Mouse (Mus musculus): ENCODE data around the gene Dtd1. TPM values are rescaled to one million over a fixed set of nuclear protein-coding genes. Genes with fewer than 3 reads are reported as not detected.
"Not testable (repeated sequence)": the region's sequence is repeated elsewhere in the genome, so short reads cannot be mapped to it uniquely, and the experiment has no call there.

Gene Dtd1
- 34.1 and 35.8 TPM in 2 replicates for polyA plus RNA-seq (2016; fragmentation: Nextera tagmentation; extraction: Ambion mirVana)

GRCm38 (mm10) chr2:144599831-144600687 is at the start of gene Dtd1:
Gene Dtd1 (plus strand): TSS chr2:144599897.
- H3K27ac ChIP-seq, result peak within 1 kb of the TSS; percentile 68
- ATAC-seq, result peak; percentile 97
- 3% methylated on average over 50 of the region's 50 CpGs for WGBS (ENCODE audit: insufficient replicate concordance)
- H3K27me3 ChIP-seq (replicated peaks), result no peaks in the 10 kb centered on the region
- H3K4me2 ChIP-seq, result peak within 1 kb of the TSS; percentile 81
- peak within 1 kb of the TSS; percentile 73 for H3K4me3 ChIP-seq
- peaks cover 5% of the 10 kb centered on the region; the same call in 1 of the 2 replicates for H3K36me3 ChIP-seq
- no peaks in the 10 kb centered on the region for H3K9me3 ChIP-seq (replicated peaks)
- H3K9ac ChIP-seq, result peak within 1 kb of the TSS; percentile 85
- peaks cover 14% of the 10 kb centered on the region for H3K4me1 ChIP-seq

- WGBS (ENCODE audit: insufficient replicate concordance), result 2% methylated on average over 17 of the region's 17 CpGs
- Histone ChIP-seq H3K36me3 (peaks cover 5% of the 10 kb centered on the region; the same call in 1 of the 2 replicates), H3K27ac (peak within 1 kb of the TSS; percentile 60)
These were observed 49.2 kb upstream of the Dtd1 start, which contains the start of gene Rbbp9 for GRCm38 (mm10) chr2:144550529-144550928. Gene Rbbp9 (minus strand): TSS chr2:144550869.

GRCm38 (mm10) chr2:144553905-144554304 is 45.8 kb upstream of the Dtd1 start:
- H3K9me3 ChIP-seq (replicated peaks), result no peaks in the 10 kb centered on the region
- H3K27ac ChIP-seq, result no peak overlapping the region
- H3K4me3 ChIP-seq, result no peak overlapping the region
- no peak overlapping the region for H3K9ac ChIP-seq
- H3K4me2 ChIP-seq, result no peak overlapping the region
- WGBS (ENCODE audit: insufficient replicate concordance), result 93% methylated on average over 3 of the region's 3 CpGs
- H3K27me3 ChIP-seq (replicated peaks), result no peaks in the 10 kb centered on the region
- peaks cover 30% of the 10 kb centered on the region for H3K4me1 ChIP-seq
- H3K36me3 ChIP-seq, result no peaks in the 10 kb centered on the region; the same call in 1 of the 2 replicates
- ATAC-seq, result no peak

More at GRCm38 (mm10) chr2:144550529-144550928, 49.2 kb upstream of the Dtd1 start, which contains the start of gene Rbbp9:
- peak; percentile 79 for ATAC-seq
- Histone ChIP-seq H3K9me3 (replicated peaks) (no peaks in the 10 kb centered on the region), H3K4me3 (peak within 1 kb of the TSS; percentile 72), H3K27me3 (replicated peaks) (no peaks in the 10 kb centered on the region), H3K4me2 (peak within 1 kb of the TSS; percentile 80), H3K4me1 (peaks cover 13% of the 10 kb centered on the region), H3K9ac (peak within 1 kb of the TSS; percentile 72)

- Histone ChIP-seq H3K4me1 (peaks cover 25% of the 10 kb centered on the region), H3K4me3 (peak overlapping the region; percentile 82), H3K4me2 (peak overlapping the region; percentile 71), H3K27ac (peak overlapping the region; percentile 80), H3K9ac (peak overlapping the region; percentile 84), H3K36me3 (peaks cover 14% of the 10 kb centered on the region), H3K9me3 (replicated peaks) (no peaks in the 10 kb centered on the region), H3K27me3 (replicated peaks) (no peaks in the 10 kb centered on the region)
- WGBS (ENCODE audit: insufficient replicate concordance), result 2% methylated on average over 14 of the region's 14 CpGs
- ATAC-seq, result no peak; the same call in 1 of the 2 replicates
These were observed 44.3 kb upstream of the Dtd1 start for GRCm38 (mm10) chr2:144555286-144555819.

- Histone ChIP-seq H3K4me1 (peaks cover 21% of the 10 kb centered on the region), H3K4me2 (peak within 1 kb of the TSS; percentile 75), H3K4me3 (peak within 1 kb of the TSS; percentile 82), H3K36me3 (peaks cover 18% of the 10 kb centered on the region), H3K27me3 (replicated peaks) (no peaks in the 10 kb centered on the region), H3K9me3 (replicated peaks) (no peaks in the 10 kb centered on the region), H3K9ac (peak within 1 kb of the TSS; percentile 84), H3K27ac (peak within 1 kb of the TSS; percentile 80)
- WGBS (ENCODE audit: insufficient replicate concordance), result under 1% methylated on average over 44 of the region's 44 CpGs
- ATAC-seq, result peak; percentile 98
These were observed 43.7 kb upstream of the Dtd1 start, which contains the start of gene Sec23b for GRCm38 (mm10) chr2:144555820-144556552. Gene Sec23b (plus strand): TSS chr2:144556229.

GRCm38 (mm10) chr2:144588723-144589122 is 11.0 kb upstream of the Dtd1 start:
- ATAC-seq, result no peak
- WGBS (ENCODE audit: insufficient replicate concordance), result 67% methylated on average over 4 of the region's 4 CpGs

GRCm38 (mm10) chr2:144593036-144593435 is 6.7 kb upstream of the Dtd1 start:
- peaks cover 40% of the 10 kb centered on the region for H3K36me3 ChIP-seq
- not testable (repeated sequence) for ATAC-seq; H3K27me3 ChIP-seq (replicated peaks); H3K4me2 ChIP-seq; H3K9ac ChIP-seq; H3K9me3 ChIP-seq (replicated peaks); H3K27ac ChIP-seq; H3K4me3 ChIP-seq
- H3K4me1 ChIP-seq, result peaks cover 13% of the 10 kb centered on the region
- 61% methylated on average over 8 of the region's 8 CpGs for WGBS (ENCODE audit: insufficient replicate concordance)

More at GRCm38 (mm10) chr2:144588723-144589122, 11.0 kb upstream of the Dtd1 start:
- H3K9ac ChIP-seq, result no peak overlapping the region
- H3K9me3 ChIP-seq (replicated peaks), result no peaks in the 10 kb centered on the region
- peaks cover 4% of the 10 kb centered on the region for H3K4me1 ChIP-seq
- peaks cover 75% of the 10 kb centered on the region for H3K36me3 ChIP-seq
- H3K4me2 ChIP-seq, result no peak overlapping the region
- H3K27ac ChIP-seq, result no peak overlapping the region
- no peak overlapping the region for H3K4me3 ChIP-seq
- H3K27me3 ChIP-seq (replicated peaks), result no peaks in the 10 kb centered on the region

- H3K4me2 ChIP-seq, result peak within 1 kb of the TSS; percentile 65
- no peaks in the 10 kb centered on the region for H3K27me3 ChIP-seq (replicated peaks)
- under 1% methylated on average over 31 of the region's 31 CpGs for WGBS (ENCODE audit: insufficient replicate concordance)
- peaks cover 13% of the 10 kb centered on the region for H3K4me1 ChIP-seq
- H3K4me3 ChIP-seq, result peak within 1 kb of the TSS; percentile 71
- H3K27ac ChIP-seq, result no peak within 1 kb of the TSS
- ATAC-seq, result peak; percentile 96
- H3K36me3 ChIP-seq, result peaks cover 29% of the 10 kb centered on the region
- H3K9ac ChIP-seq, result peak within 1 kb of the TSS; percentile 76
- H3K9me3 ChIP-seq (replicated peaks), result no peaks in the 10 kb centered on the region
These were observed 5.6 kb upstream of the Dtd1 start, which contains the start of gene Smim26 for GRCm38 (mm10) chr2:144593951-144594651. Gene Smim26 (plus strand): TSS chr2:144594054.

GRCm38 (mm10) chr2:144598006-144598405 is 1.7 kb upstream of the Dtd1 start:
- Histone ChIP-seq H3K4me3 (no peak overlapping the region), H3K4me2 (no peak overlapping the region), H3K4me1 (peaks cover 26% of the 10 kb centered on the region), H3K27ac (no peak overlapping the region), H3K36me3 (peaks cover 5% of the 10 kb centered on the region; the same call in 1 of the 2 replicates), H3K27me3 (replicated peaks) (no peaks in the 10 kb centered on the region), H3K9me3 (replicated peaks) (no peaks in the 10 kb centered on the region), H3K9ac (no peak overlapping the region)
- no peak for ATAC-seq
- WGBS (ENCODE audit: insufficient replicate concordance), result 62% methylated on average over 2 of the region's 2 CpGs

GRCm38 (mm10) chr2:144601576-144601975 is 1.9 kb downstream of the Dtd1 start:
- Histone ChIP-seq H3K36me3 (peaks cover 5% of the 10 kb centered on the region; the same call in 1 of the 2 replicates), H3K9ac (no peak overlapping the region), H3K4me3 (no peak overlapping the region), H3K4me1 (peaks cover 14% of the 10 kb centered on the region), H3K27ac (no peak overlapping the region), H3K27me3 (replicated peaks) (no peaks in the 10 kb centered on the region), H3K9me3 (replicated peaks) (no peaks in the 10 kb centered on the region), H3K4me2 (no peak overlapping the region)
- ATAC-seq, result no peak
- WGBS (ENCODE audit: insufficient replicate concordance), result 73% methylated on average over 1 of the region's 1 CpGs

- H3K36me3 ChIP-seq, result 0 out of 2 replicates have a peak, but pooled peaks cover 3% of the 10 kb centered on the region
- H3K4me3 ChIP-seq, result no peak overlapping the region
- H3K9ac ChIP-seq, result no peak overlapping the region
- no peak overlapping the region for H3K27ac ChIP-seq
- peaks cover 12% of the 10 kb centered on the region for H3K4me1 ChIP-seq
- ATAC-seq, result no peak
- no peaks in the 10 kb centered on the region for H3K9me3 ChIP-seq (replicated peaks)
- H3K27me3 ChIP-seq (replicated peaks), result no peaks in the 10 kb centered on the region
- no peak overlapping the region for H3K4me2 ChIP-seq
- WGBS (ENCODE audit: insufficient replicate concordance), result 81% methylated on average over 6 of the region's 6 CpGs
These were observed 14.3 kb downstream of the Dtd1 start for GRCm38 (mm10) chr2:144613956-144614355.
